15 mouse cellular contexts compared by ENCODE assay signal in genomic region chr9:74912619-74913376, GRCm38 (mm10). TPM values are rescaled to one million over a fixed set of nuclear protein-coding genes. Genes with fewer than 3 reads are reported as not detected.
DNase-seq lines count a peak whose midpoint lies in the region; ATAC-seq and TF ChIP-seq lines count a peak whose summit lies in the region.
"Had no signal": no experiment of that assay in that cellular context is flagged by ENCODE, and none has a peak within 500 bp of the region (broad histone marks: within the 10 kb centered on the region; RNA-seq: fewer than 3 reads in every experiment).

No protein-coding gene starts in this region.

- no peak for DNase-seq in stomach, postnatal 0 days (ENCODE audit: low spot score)
- DNase-seq in forebrain, embryonic 10.5 days (ENCODE audit: extremely low spot score, low spot score), result no peak
- DNase-seq in limb, embryonic 10.5 days (ENCODE audit: low spot score), result no peak
- DNase-seq in heart, adult 8-10 months (ENCODE audit: low spot score), result no peak
- DNase-seq: adrenal gland, postnatal 25 days; cerebellum, adult 11 months; thymus, postnatal 14 days had no signal

- H3K27me3 ChIP-seq in stomach, embryonic 16.5 days (ENCODE audit: control insufficient read depth, insufficient read depth, low read length), result no peaks in the 10 kb centered on the region
- H3K27me3 ChIP-seq in stomach, postnatal 0 days (ENCODE audit: control insufficient read depth, insufficient read depth, low read length), result no peaks in the 10 kb centered on the region
- no peaks in the 10 kb centered on the region for H3K27me3 ChIP-seq in forebrain, embryonic 10.5 days (ENCODE audit: poor library complexity, severe bottlenecking)
- no peaks in the 10 kb centered on the region for H3K27me3 ChIP-seq in limb, embryonic 10.5 days (ENCODE audit: low read depth, poor library complexity, severe bottlenecking)
- no peaks in the 10 kb centered on the region for H3K27me3 ChIP-seq in intestine, embryonic 16.5 days (replicated peaks; ENCODE audit: control insufficient read depth, insufficient read depth, low read length)
- H3K27me3 ChIP-seq: neural tube, embryonic 15.5 days had no signal

- H3K4me2 ChIP-seq in stomach, embryonic 16.5 days (ENCODE audit: low read depth, low read length), result no peak overlapping the region
- no peak overlapping the region for H3K4me2 ChIP-seq in stomach, postnatal 0 days (replicated peaks; ENCODE audit: low read depth)
- H3K4me2 ChIP-seq in intestine, embryonic 16.5 days (ENCODE audit: low read depth, low read length), result no peak overlapping the region
- H3K4me2 ChIP-seq: liver, embryonic 11.5 days; neural tube, embryonic 15.5 days had no signal

- H3K27ac ChIP-seq in stomach, embryonic 16.5 days (ENCODE audit: low read length), result peak overlapping the region; percentile 8; the same call in 1 of the 2 replicates
- H3K27ac ChIP-seq in stomach, postnatal 0 days (replicated peaks), result no peak overlapping the region
- peak overlapping the region; percentile 30; the same call in 1 of the 2 replicates for H3K27ac ChIP-seq in forebrain, embryonic 10.5 days
- H3K27ac ChIP-seq in limb, embryonic 10.5 days, result peak overlapping the region; percentile 65
- no peak overlapping the region for H3K27ac ChIP-seq in intestine, embryonic 16.5 days (ENCODE audit: low read length)
- H3K27ac ChIP-seq: neural tube, embryonic 15.5 days had no signal

- no peaks in the 10 kb centered on the region for H3K36me3 ChIP-seq in stomach, embryonic 16.5 days (ENCODE audit: control insufficient read depth, insufficient read depth, low read length)
- H3K36me3 ChIP-seq in stomach, postnatal 0 days (ENCODE audit: control insufficient read depth, insufficient read depth, low read length), result no peaks in the 10 kb centered on the region
- H3K36me3 ChIP-seq in forebrain, embryonic 10.5 days (replicated peaks), result no peaks in the 10 kb centered on the region
- H3K36me3 ChIP-seq in limb, embryonic 10.5 days, result no peaks in the 10 kb centered on the region
- no peaks in the 10 kb centered on the region for H3K36me3 ChIP-seq in intestine, embryonic 16.5 days (ENCODE audit: control insufficient read depth, insufficient read depth, low read length)
- H3K36me3 ChIP-seq: neural tube, embryonic 15.5 days had no signal

- H3K9me3 ChIP-seq in stomach, embryonic 16.5 days (replicated peaks; ENCODE audit: control insufficient read depth, low read length), result 0 out of 2 replicates have a peak, but pooled peaks cover 5% of the 10 kb centered on the region
- no peaks in the 10 kb centered on the region for H3K9me3 ChIP-seq in stomach, postnatal 0 days (ENCODE audit: control insufficient read depth, low read length)
- peaks cover 9% of the 10 kb centered on the region; the same call in 1 of the 2 replicates for H3K9me3 ChIP-seq in forebrain, embryonic 10.5 days
- 0 out of 2 replicates have a peak, but pooled peaks cover 1% of the 10 kb centered on the region for H3K9me3 ChIP-seq in limb, embryonic 10.5 days (replicated peaks)
- H3K9me3 ChIP-seq in intestine, embryonic 16.5 days (ENCODE audit: control insufficient read depth, low read length), result no peaks in the 10 kb centered on the region

- no peak for TF ChIP-seq EP300 in stomach, postnatal 0 days (optimal IDR thresholded peaks at IDR 0.05)

- no peak for ATAC-seq in stomach, embryonic 16.5 days (ENCODE audit: insufficient read depth, low FRiP score)
- ATAC-seq in stomach, postnatal 0 days (ENCODE audit: low FRiP score, low TSS enrichment), result no peak
- no peak for ATAC-seq in intestine, embryonic 16.5 days
- no peak for ATAC-seq in inflammation-experienced regulatory T-cells, adult 6 months

- no peak overlapping the region for H3K9ac ChIP-seq in stomach, embryonic 16.5 days (ENCODE audit: low read length)
- no peak overlapping the region for H3K9ac ChIP-seq in stomach, postnatal 0 days (ENCODE audit: low read length)
- no peak overlapping the region for H3K9ac ChIP-seq in intestine, embryonic 16.5 days (ENCODE audit: low read depth, low read length)
- H3K9ac ChIP-seq: neural tube, embryonic 15.5 days had no signal

- no peak overlapping the region for H3K4me3 ChIP-seq in stomach, embryonic 16.5 days (replicated peaks; ENCODE audit: low read length)
- no peak overlapping the region for H3K4me3 ChIP-seq in stomach, postnatal 0 days (ENCODE audit: low read depth, low read length)
- H3K4me3 ChIP-seq in forebrain, embryonic 10.5 days, result no peak overlapping the region
- H3K4me3 ChIP-seq in limb, embryonic 10.5 days, result no peak overlapping the region
- H3K4me3 ChIP-seq in intestine, embryonic 16.5 days (ENCODE audit: low read length), result no peak overlapping the region
- H3K4me3 ChIP-seq: neural tube, embryonic 15.5 days had no signal

- TF ChIP-seq CTCF in stomach, postnatal 0 days (IDR thresholded peaks at IDR 0.05; ENCODE audit: low read depth), result no peak

- 64% methylated on average over 19 of the region's 19 CpGs for WGBS in stomach, embryonic 16.5 days
- 62% methylated on average over 19 of the region's 19 CpGs for WGBS in stomach, postnatal 0 days
- 79% methylated on average over 19 of the region's 19 CpGs for WGBS in forebrain, embryonic 10.5 days
- WGBS in limb, embryonic 10.5 days, result 73% methylated on average over 19 of the region's 19 CpGs
- 62% methylated on average over 19 of the region's 19 CpGs for WGBS in intestine, embryonic 16.5 days

- H3K4me1 ChIP-seq in stomach, embryonic 16.5 days (ENCODE audit: control insufficient read depth, insufficient read depth, low read length), result 0 out of 2 replicates have a peak, but pooled peaks cover 8% of the 10 kb centered on the region
- H3K4me1 ChIP-seq in stomach, postnatal 0 days (replicated peaks; ENCODE audit: control insufficient read depth, insufficient read depth), result no peaks in the 10 kb centered on the region
- peaks cover 16% of the 10 kb centered on the region for H3K4me1 ChIP-seq in forebrain, embryonic 10.5 days
- H3K4me1 ChIP-seq in limb, embryonic 10.5 days, result peaks cover 25% of the 10 kb centered on the region
- no peaks in the 10 kb centered on the region for H3K4me1 ChIP-seq in intestine, embryonic 16.5 days (ENCODE audit: control insufficient read depth, insufficient read depth, low read length)
- H3K4me1 ChIP-seq: neural tube, embryonic 15.5 days had no signal

RNA-seq across cellular contexts. Expression of gene Fam214a, which starts 39.9 kb away (rescaled TPM):
- polyA plus RNA-seq in stomach, embryonic 16.5 days (2015; fragmentation: Nextera tagmentation; extraction: Ambion mirVana), result 10.0 and 10.2 TPM in 2 replicates
- polyA plus RNA-seq in stomach, postnatal 0 days (2015; fragmentation: Nextera tagmentation; extraction: Ambion mirVana), result 10.7 and 13.1 TPM in 2 replicates
- 8.0 and 10.3 TPM in 2 replicates for polyA plus RNA-seq in forebrain, embryonic 10.5 days (2016; fragmentation: Nextera tagmentation; extraction: Ambion mirVana)
- 4.0 and 6.4 TPM in 2 replicates for polyA plus RNA-seq in limb, embryonic 10.5 days (2016; fragmentation: Nextera tagmentation; extraction: Ambion mirVana)
- total RNA-seq in heart, adult 8-10 months (2022), result 10 to 100 TPM; 20.6 to 41.9 (median 32.7) TPM
- 7.6 and 8.6 TPM in 2 replicates for polyA plus RNA-seq in intestine, embryonic 16.5 days (2015; fragmentation: Nextera tagmentation; extraction: Ambion mirVana)
- polyA plus RNA-seq in inflammation-experienced regulatory T-cells, adult 6 months (2017; shearing (Covaris generic)), result 10 to 100 TPM; 23.1 to 26.4 (median 23.5) TPM

RNA-seq across cellular contexts. Expression of gene Onecut1, which starts 51.1 kb away (rescaled TPM):
- 1.5 and 2.0 TPM in 2 replicates for polyA plus RNA-seq in stomach, embryonic 16.5 days (2015; fragmentation: Nextera tagmentation; extraction: Ambion mirVana)
- 0.08 and 0.10 TPM in 2 replicates for polyA plus RNA-seq in stomach, postnatal 0 days (2015; fragmentation: Nextera tagmentation; extraction: Ambion mirVana)
- polyA plus RNA-seq in forebrain, embryonic 10.5 days (2016; fragmentation: Nextera tagmentation; extraction: Ambion mirVana), result 0.92 and 1.2 TPM in 2 replicates
- polyA plus RNA-seq in limb, embryonic 10.5 days (2016; fragmentation: Nextera tagmentation; extraction: Ambion mirVana), result 0.08 TPM in 1 of 2 replicates, not detected in the other
- total RNA-seq in heart, adult 8-10 months (2022), result not detected
- 0.82 and 0.92 TPM in 2 replicates for polyA plus RNA-seq in intestine, embryonic 16.5 days (2015; fragmentation: Nextera tagmentation; extraction: Ambion mirVana)
- not detected for polyA plus RNA-seq in inflammation-experienced regulatory T-cells, adult 6 months (2017; shearing (Covaris generic))
- total RNA-seq: adrenal gland, postnatal 25 days had no signal
- polyA plus RNA-seq: gonadal fat pad, adult 2 months; heart, postnatal 0 days; kidney, postnatal 0 days had no signal

Comparison
In these comparisons a context has a peak if more than half of its experiments do, and no peak if none do; other contexts are left out.
1. H3K27ac ChIP-seq: peak in stomach, embryonic 16.5 days (single experiment), forebrain, embryonic 10.5 days (single experiment) and limb, embryonic 10.5 days (single experiment); none in stomach, postnatal 0 days (single experiment) and intestine, embryonic 16.5 days (single experiment).